Mouse (Mus musculus): ENCODE results near the gene Pah.

- no peak for TF ChIP-seq GATA1 (IDR thresholded peaks at IDR 0.05; ENCODE audit: low read length)
- no peak for TF ChIP-seq TAL1 (IDR thresholded peaks at IDR 0.05; ENCODE audit: low read length)
Observed at GRCm38 (mm10) chr10:87489246-87490009, 32.2 kb upstream of the Pah start.

Measured in erythroblast, embryonic 14.5 days (primary cell).